Mouse (Mus musculus) gastrocnemius, adult 18-20 months (tissue): ENCODE measurements around the gene Atp6v0e. TPM values are rescaled to one million over a fixed set of nuclear protein-coding genes. Genes with fewer than 3 reads are reported as not detected.
A peak's percentile ranks its signal among the peaks of the same experiment; 100 is the strongest.

Source experiments
- DNase-seq: peaks from one replicate; pipeline ENCODE4 v3.0.0; 2021; ENCODE audit warnings: low spot score
- total RNA-seq, 2 experiments: library from RNA; stranded (reverse); gene quantifications; 2 replicates each; pipeline ENCODE4 v1.2.3; 2021

Gene Atp6v0e
- total RNA-seq, 2 experiments from 2014 or later, result 41.1 to 44.0 TPM

GRCm38 (mm10) chr17:26639791-26640190, 23.2 kb upstream of the Atp6v0e start:
- no peak for DNase-seq

- DNase-seq, result no peak
Observed at GRCm38 (mm10) chr17:26640286-26640740, 22.7 kb upstream of the Atp6v0e start.

- DNase-seq, result no peak
Observed at GRCm38 (mm10) chr17:26643456-26643855, 19.6 kb upstream of the Atp6v0e start.

GRCm38 (mm10) chr17:26643993-26644392, 19.0 kb upstream of the Atp6v0e start:
- no peak for DNase-seq

GRCm38 (mm10) chr17:26644509-26645410, 18.3 kb upstream of the Atp6v0e start:
- no peak for DNase-seq

GRCm38 (mm10) chr17:26645411-26645854, 17.6 kb upstream of the Atp6v0e start:
- DNase-seq, result no peak

- DNase-seq, result no peak
Observed at GRCm38 (mm10) chr17:26647283-26647682, 15.7 kb upstream of the Atp6v0e start.

- peak; percentile 21 for DNase-seq
Observed at GRCm38 (mm10) chr17:26649565-26649964, 13.5 kb upstream of the Atp6v0e start.

- DNase-seq, result peak; percentile 58
Observed at GRCm38 (mm10) chr17:26650451-26651363, 12.3 kb upstream of the Atp6v0e start.

GRCm38 (mm10) chr17:26658854-26659572, 4.0 kb upstream of the Atp6v0e start:
- DNase-seq, result no peak

GRCm38 (mm10) chr17:26659573-26659915, 3.5 kb upstream of the Atp6v0e start:
- no peak for DNase-seq

- peak; percentile 80 for DNase-seq
Observed at GRCm38 (mm10) chr17:26660192-26660912, 2.7 kb upstream of the Atp6v0e start.

GRCm38 (mm10) chr17:26662204-26662603, 827 bp upstream of the Atp6v0e start:
- no peak for DNase-seq

- no peak for DNase-seq
Observed at GRCm38 (mm10) chr17:26665600-26665999, 2.6 kb downstream of the Atp6v0e start.

- DNase-seq, result no peak
Observed at GRCm38 (mm10) chr17:26671268-26671667, 8.2 kb downstream of the Atp6v0e start.

- no peak for DNase-seq
Observed at GRCm38 (mm10) chr17:26675845-26676244, 12.8 kb downstream of the Atp6v0e start.

GRCm38 (mm10) chr17:26676252-26676615, 13.2 kb downstream of the Atp6v0e start:
- peak; percentile 90 for DNase-seq

GRCm38 (mm10) chr17:26676616-26677376, 13.8 kb downstream of the Atp6v0e start:
- DNase-seq, result peak; percentile 81

GRCm38 (mm10) chr17:26677711-26678637, 14.9 kb downstream of the Atp6v0e start:
- DNase-seq, result no peak
